Mouse (Mus musculus) spleen, adult 2 months (tissue): ENCODE data around the gene Plch2. TPM values are rescaled to one million over a fixed set of nuclear protein-coding genes. Genes with fewer than 3 reads are reported as not detected.

ENCODE experiments used
- DNase-seq, 2 experiments: peaks; one replicate each; pipeline versions ENCODE4 v3.0.0 to v3.0.0-alpha.2; 2012 to 2021; ENCODE audit warnings: low spot score in 2 of 2, low read depth in 1 of 2
- H3K27ac ChIP-seq: fragments of 200-500 bp; 2 replicates; pipeline ENCODE4 v1.5.1; 2012; ENCODE audit warnings: low read length, inconsistent platforms; ENCODE audit not compliant: insufficient read depth
- H3K27me3 ChIP-seq: fragments of 200-500 bp; 2 replicates; pipeline ENCODE4 v1.6.1; 2012; ENCODE audit warnings: mild to moderate bottlenecking, moderate library complexity, low read length, inconsistent platforms; ENCODE audit not compliant: control insufficient read depth, insufficient read depth
- H3K36me3 ChIP-seq: fragments of 200-500 bp; 2 replicates; pipeline ENCODE4 v1.6.1; 2012; ENCODE audit warnings: mild to moderate bottlenecking, low read length, inconsistent platforms; ENCODE audit not compliant: control insufficient read depth, insufficient read depth
- H3K4me1 ChIP-seq: fragments of 200-500 bp; 2 replicates; pipeline ENCODE4 v1.6.1; 2011; ENCODE audit warnings: inconsistent platforms; ENCODE audit not compliant: control insufficient read depth, insufficient read depth, insufficient read length
- H3K4me3 ChIP-seq: fragments of 200-500 bp; 2 replicates; pipeline ENCODE4 v1.5.1; 2011; ENCODE audit warnings: mild to moderate bottlenecking, inconsistent platforms; ENCODE audit not compliant: insufficient read depth, insufficient read length; ENCODE audit errors: extremely low read depth
- CTCF ChIP-seq: fragments of 200-500 bp; IDR thresholded peaks from 2 replicates; pipeline ENCODE4 v1.5.1; 2011; ENCODE audit warnings: mild to moderate bottlenecking, inconsistent platforms; ENCODE audit not compliant: insufficient read depth, insufficient read length, insufficient replicate concordance; ENCODE audit errors: extremely low read depth
- POLR2A ChIP-seq: fragments of 200-500 bp; IDR thresholded peaks from 2 replicates; pipeline ENCODE4 v1.6.1; 2011; ENCODE audit warnings: low read depth, low read length, inconsistent platforms
- WGBS: fragments of 180-500 bp; shearing (Covaris S2); methylation state at CpG from one replicate; pipeline ENCODE4 v1.1.7; 2018; 5-methylcytosine and 5-hydroxymethylcytosine counted together
- polyA plus RNA-seq: library from polyadenylated mRNA; depleted of rRNA; stranded (reverse); fragments of >200 nt; gene quantifications from 2 replicates; pipeline ENCODE4 v1.2.3, GENCODE M21; 2012

Plch2 gene
- polyA plus RNA-seq, 1 experiment: 0.20 TPM

DNA sequence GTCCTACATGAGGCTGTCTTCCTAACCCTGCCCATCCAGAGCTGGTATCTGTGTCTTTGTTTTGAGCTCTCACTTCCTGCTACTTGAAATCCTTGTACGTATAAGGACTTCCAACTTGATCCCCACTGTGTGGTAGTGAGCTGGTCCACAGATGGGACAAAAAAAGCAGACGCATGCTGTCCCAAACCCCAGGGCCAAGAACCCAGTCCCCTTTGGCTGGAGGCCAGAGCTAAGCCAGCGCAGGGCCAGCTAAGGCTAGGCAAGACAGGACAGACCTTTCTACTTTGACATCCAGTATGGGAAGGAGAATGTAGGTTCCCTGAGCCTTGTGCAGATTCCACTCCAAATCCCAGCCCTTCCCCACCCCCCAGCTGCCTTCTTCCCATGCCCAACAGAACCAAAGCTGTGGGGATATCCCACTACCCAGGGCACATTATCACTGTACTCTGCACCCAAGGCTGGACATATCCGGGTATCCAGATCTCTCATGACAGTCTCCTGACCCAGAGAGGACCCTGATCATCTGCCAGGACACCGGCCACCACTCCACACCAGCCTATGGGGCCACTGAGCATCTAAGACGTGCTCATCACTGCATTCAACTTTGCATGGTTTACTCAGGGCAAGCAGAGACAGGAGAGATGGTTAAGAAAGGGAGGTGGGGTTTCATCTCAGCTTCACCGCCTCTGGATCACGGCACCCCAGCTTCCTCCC lies 45.1 kb downstream of the Plch2 start:
- TF ChIP-seq CTCF (no peak), POLR2A (no peak)
- Histone ChIP-seq H3K27me3 (no peaks in the 10 kb centered on the region), H3K4me3 (no peak overlapping the region), H3K27ac (no peak overlapping the region), H3K36me3 (no peaks in the 10 kb centered on the region), H3K4me1 (no peaks in the 10 kb centered on the region)
- 84% methylated on average over 8 of the region's 8 CpGs for WGBS
- DNase-seq: no peak

DNA sequence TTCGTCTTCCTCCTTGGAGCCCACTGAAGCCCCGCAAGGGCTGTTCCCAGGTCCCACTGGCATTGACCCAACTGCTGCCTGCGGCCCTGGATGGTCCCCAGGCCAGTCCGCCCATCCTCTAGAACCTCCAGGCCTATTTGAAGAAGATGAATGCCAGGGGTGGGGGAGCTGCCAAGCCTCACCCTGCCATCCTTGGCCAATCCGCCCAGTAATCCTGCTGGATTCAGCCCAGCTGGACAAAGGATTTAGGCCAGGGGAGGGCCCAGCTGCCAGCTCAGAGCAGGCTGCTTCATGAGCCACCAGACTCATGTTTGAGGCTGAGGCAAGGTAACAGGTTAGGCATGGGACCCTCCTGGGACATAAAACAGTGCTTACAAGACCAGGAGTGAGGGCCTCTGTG lies 45.7 kb downstream of the Plch2 start:
- no peak overlapping the region for H3K4me3 ChIP-seq
- H3K27ac ChIP-seq: no peak overlapping the region
- H3K4me1 ChIP-seq: no peaks in the 10 kb centered on the region
- TF ChIP-seq CTCF (no peak), POLR2A (no peak)
- no peaks in the 10 kb centered on the region for H3K27me3 ChIP-seq
- 85% methylated on average over 5 of the region's 5 CpGs for WGBS
- no peak for DNase-seq
- H3K36me3 ChIP-seq: no peaks in the 10 kb centered on the region

DNA sequence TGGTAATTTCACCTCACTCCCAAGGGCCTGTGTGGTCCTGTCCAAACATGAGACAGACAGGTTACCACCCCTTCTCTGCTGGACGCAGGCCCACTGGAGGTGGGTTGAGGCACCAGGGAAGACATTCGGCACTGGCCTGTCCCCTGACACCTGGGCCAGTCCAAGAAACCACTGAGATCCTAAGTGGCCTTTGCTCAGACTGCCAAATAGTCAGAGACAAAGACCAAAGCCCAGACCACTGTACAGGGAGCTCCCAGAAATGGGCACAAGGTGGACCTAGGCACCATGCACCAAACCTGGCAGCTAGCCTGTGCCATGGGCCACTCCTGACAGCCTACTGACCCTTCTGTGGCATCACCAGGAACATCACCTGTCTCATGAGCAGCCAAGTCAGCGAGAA lies 47.4 kb downstream of the Plch2 start:
- Histone ChIP-seq H3K4me1 (no peaks in the 10 kb centered on the region), H3K27me3 (no peaks in the 10 kb centered on the region), H3K27ac (no peak overlapping the region), H3K4me3 (no peak overlapping the region), H3K36me3 (no peaks in the 10 kb centered on the region)
- DNase-seq: no peak
- WGBS: 87% methylated on average over 3 of the region's 3 CpGs
- TF ChIP-seq POLR2A: no peak
- no peak for TF ChIP-seq CTCF

DNA sequence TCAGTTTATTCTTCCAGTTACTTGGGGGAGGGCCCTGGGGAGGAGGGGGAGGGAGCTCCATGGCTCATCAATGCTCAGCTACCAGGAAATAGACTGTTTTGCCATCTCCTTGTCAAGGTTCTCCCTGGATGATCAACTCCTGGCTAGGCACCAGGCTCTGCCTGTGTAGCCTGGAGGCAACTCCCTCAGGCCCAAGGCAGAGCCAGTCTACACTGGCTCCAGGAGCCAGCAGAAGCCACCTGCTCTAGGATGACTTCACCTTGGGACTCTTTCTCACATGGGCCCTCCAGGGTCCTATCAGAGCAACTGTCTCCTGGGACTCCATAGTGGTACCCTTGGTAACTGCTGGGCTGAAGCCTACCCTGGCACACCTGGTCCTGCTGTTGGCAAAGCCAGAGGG lies 48.5 kb downstream of the Plch2 start:
- Histone ChIP-seq H3K27me3 (no peaks in the 10 kb centered on the region), H3K27ac (no peak overlapping the region), H3K4me3 (no peak overlapping the region), H3K4me1 (no peaks in the 10 kb centered on the region), H3K36me3 (no peaks in the 10 kb centered on the region)
- DNase-seq: no peak
- TF ChIP-seq CTCF (no peak), POLR2A (no peak)

DNA sequence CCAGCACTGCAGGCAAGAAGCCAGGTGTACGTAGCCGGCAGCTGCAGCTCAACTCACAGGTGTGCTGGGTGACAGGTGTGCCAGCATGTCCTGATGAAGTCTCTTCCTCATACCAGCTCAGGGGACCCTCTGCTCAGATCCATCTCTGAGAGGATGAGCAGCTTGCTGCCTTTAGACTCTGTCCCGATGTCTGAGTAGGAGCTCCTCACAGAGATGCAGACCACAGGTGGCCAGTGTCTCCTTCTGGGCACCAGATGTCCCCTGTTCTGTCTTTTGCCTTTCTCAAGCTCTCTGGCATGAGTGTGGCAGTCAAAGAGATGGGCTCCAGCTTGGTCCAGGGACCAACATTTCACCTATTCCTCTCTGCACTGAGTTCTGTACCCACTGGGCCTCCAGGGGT lies 48.9 kb downstream of the Plch2 start:
- H3K4me1 ChIP-seq: no peaks in the 10 kb centered on the region
- no peak overlapping the region for H3K27ac ChIP-seq
- no peaks in the 10 kb centered on the region for H3K36me3 ChIP-seq
- no peaks in the 10 kb centered on the region for H3K27me3 ChIP-seq
- H3K4me3 ChIP-seq: no peak overlapping the region
- TF ChIP-seq POLR2A (no peak), CTCF (no peak)
- WGBS: 80% methylated on average over 3 of the region's 3 CpGs
- DNase-seq: no peak

DNA sequence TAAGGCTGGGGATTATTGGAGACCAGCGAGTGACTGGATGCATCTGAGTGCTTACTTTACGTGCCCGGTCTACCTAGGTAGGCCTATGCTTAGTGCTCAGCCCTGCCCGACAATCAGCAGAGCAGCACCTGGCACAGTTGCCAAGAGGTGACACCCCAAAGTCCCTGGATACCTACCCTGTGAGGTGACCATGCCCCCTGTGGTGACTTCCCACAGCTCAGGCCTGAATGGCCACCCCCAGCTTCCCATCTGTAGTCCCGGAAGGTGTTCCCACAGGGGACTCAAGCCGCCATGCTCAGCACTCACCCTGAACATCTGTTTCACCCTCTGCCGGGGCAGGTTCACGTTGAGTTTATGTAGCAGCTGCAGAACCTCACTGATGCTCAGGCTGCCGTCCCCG lies 50.3 kb downstream of the Plch2 start:
- WGBS: 73% methylated on average over 10 of the region's 10 CpGs
- no peaks in the 10 kb centered on the region for H3K27me3 ChIP-seq

DNA sequence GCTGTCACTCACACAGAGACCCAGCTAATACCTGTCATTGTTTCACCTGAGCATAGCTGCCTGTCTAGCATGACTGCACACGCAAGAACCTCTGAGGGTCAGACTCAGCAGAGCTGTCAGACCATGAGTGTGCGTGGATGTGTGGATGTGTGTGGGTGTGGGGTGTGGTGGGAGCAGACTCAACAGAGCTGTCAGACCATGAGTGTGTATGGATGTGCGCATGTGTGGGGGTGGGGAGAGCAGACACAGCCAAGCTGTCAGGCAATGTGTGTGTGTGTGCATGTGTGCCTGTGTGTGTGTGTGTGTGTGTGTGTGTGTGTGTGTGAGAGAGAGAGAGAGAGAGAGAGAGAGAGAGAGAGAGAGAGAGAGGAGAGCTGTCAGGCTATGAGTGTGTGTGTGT lies 51.3 kb downstream of the Plch2 start:
- Histone ChIP-seq H3K4me1 (no peaks in the 10 kb centered on the region), H3K36me3 (no peaks in the 10 kb centered on the region), H3K27ac (no peak overlapping the region), H3K27me3 (no peaks in the 10 kb centered on the region), H3K4me3 (no peak overlapping the region)
- DNase-seq: no peak
- TF ChIP-seq POLR2A (no peak), CTCF (no peak)
- 81% methylated on average over 3 of the region's 3 CpGs for WGBS

More for the DNA sequence above, 50.3 kb downstream of the Plch2 start:
- no peak for DNase-seq
- TF ChIP-seq CTCF (no peak), POLR2A (no peak)
- no peak overlapping the region for H3K27ac ChIP-seq
- no peaks in the 10 kb centered on the region for H3K36me3 ChIP-seq
- H3K4me1 ChIP-seq: no peaks in the 10 kb centered on the region
- H3K4me3 ChIP-seq: no peak overlapping the region
